Mouse (Mus musculus) ES-E14 (cell line): ENCODE measurements around the gene Plce1. TPM values are rescaled to one million over a fixed set of nuclear protein-coding genes. Genes with fewer than 3 reads are reported as not detected.

ENCODE experiments used
- DNase-seq: peaks from one replicate; pipeline ENCODE4 v3.0.0-alpha.2; 2013; ENCODE audit warnings: low read depth, low spot score
- H3K27ac ChIP-seq: 2 replicates; pipeline ENCODE4 v1.5.1; 2012; ENCODE audit warnings: low read depth, mild to moderate bottlenecking, low read length, moderate library complexity, mixed read lengths; ENCODE audit not compliant: poor library complexity, insufficient read depth, severe bottlenecking
- H3K36me3 ChIP-seq: 2 replicates; pipeline ENCODE4 v1.6.1; 2012; ENCODE audit warnings: mild to moderate bottlenecking, low read length, moderate library complexity, mixed read lengths; ENCODE audit not compliant: control insufficient read depth, poor library complexity, insufficient read depth, severe bottlenecking
- H3K4me1 ChIP-seq, 2 experiments: fragments of 150-350 bp in 1 of 2; sonication (generic) in 1 of 2; 2 replicates each; pipeline ENCODE4 v1.6.1; 2012; ENCODE audit warnings: low read length in 2 of 2, mild to moderate bottlenecking in 1 of 2, mixed read lengths in 1 of 2; ENCODE audit not compliant: control insufficient read depth in 2 of 2, insufficient read depth in 2 of 2, poor library complexity in 1 of 2
- H3K4me3 ChIP-seq, 2 experiments: fragments of 150-350 bp in 1 of 2; sonication (generic) in 1 of 2; 2 replicates each; pipeline ENCODE4 v1.5.1; 2012; ENCODE audit warnings: low read length in 2 of 2, low read depth in 1 of 2, mild to moderate bottlenecking in 1 of 2, mixed read lengths in 1 of 2; ENCODE audit not compliant: insufficient read depth in 1 of 2, poor library complexity in 1 of 2, severe bottlenecking in 1 of 2
- H3K9ac ChIP-seq: 2 replicates; pipeline ENCODE4 v1.6.1; 2012; ENCODE audit warnings: low read depth, mild to moderate bottlenecking, low read length, mixed read lengths; ENCODE audit not compliant: poor library complexity, insufficient read depth, severe bottlenecking
- H3K9me3 ChIP-seq: fragments of 150-350 bp; sonication (generic); 2 replicates; pipeline ENCODE4 v1.6.1; 2012; ENCODE audit warnings: low read depth, mild to moderate bottlenecking, low read length; ENCODE audit not compliant: control insufficient read depth, insufficient read depth
- CHD2 ChIP-seq: IDR thresholded peaks from 2 replicates; pipeline ENCODE4 v1.6.1; 2014; ENCODE audit warnings: mild to moderate bottlenecking, low read depth, low read length, inconsistent platforms
- HCFC1 ChIP-seq: IDR thresholded peaks from 2 replicates; pipeline ENCODE4 v1.6.1; 2012; ENCODE audit warnings: low read length, inconsistent platforms, borderline replicate concordance; ENCODE audit not compliant: insufficient read depth
- MAFK ChIP-seq: IDR thresholded peaks from 2 replicates; pipeline ENCODE4 v1.6.1; 2014; ENCODE audit warnings: mild to moderate bottlenecking, low read depth, low read length, inconsistent platforms; ENCODE audit not compliant: insufficient read depth
- ZC3H11A ChIP-seq: IDR thresholded peaks from 2 replicates; pipeline ENCODE4 v1.6.1; 2012; ENCODE audit warnings: low read depth, mild to moderate bottlenecking, inconsistent platforms, low read length, borderline replicate concordance
- ZNF384 ChIP-seq: IDR thresholded peaks from 2 replicates; pipeline ENCODE4 v1.6.1; 2012; ENCODE audit warnings: low read depth, low read length, inconsistent platforms
- in situ Hi-C, 2 experiments: fragments of 600-800 bp; cut with MboI; formaldehyde crosslinking; loops; one replicate each; pipeline ENCODE4 v1.15.1; 2025; ENCODE audit warnings: low sequenced_read_pairs in 2 of 2, inconsistent platforms in 1 of 2; ENCODE audit not compliant: unreplicated experiment in 2 of 2
- total RNA-seq: library from RNA; depleted of rRNA; stranded (reverse); fragments of 300-350 nt; gene quantifications from 2 replicates; pipeline ENCODE4 v1.2.3, GENCODE M21; 2012

Plce1 gene
- total RNA-seq, 1 experiment, result 2.2 TPM

GRCm38 (mm10) chr19:38504597-38504996 lies 23.7 kb downstream of the Plce1 start:
- TF ChIP-seq ZNF384 (no peak), CHD2 (no peak), MAFK (no peak), HCFC1 (no peak), ZC3H11A (no peak)
- DNase-seq, result no peak
- Histone ChIP-seq H3K4me1 (peaks cover 3 to 15% of the 10 kb centered on the region in 2 experiments; a peak in 3 of 4 replicates), H3K4me3 (no peak overlapping the region), H3K9ac (no peak overlapping the region), H3K36me3 (no peaks in the 10 kb centered on the region), H3K9me3 (no peaks in the 10 kb centered on the region), H3K27ac (no peak overlapping the region)
- in situ Hi-C loops, result no loop called here

- TF ChIP-seq ZC3H11A (no peak), HCFC1 (no peak), CHD2 (no peak), ZNF384 (no peak), MAFK (no peak)
- in situ Hi-C loops, result no loop called here
- Histone ChIP-seq H3K4me1 (peaks cover 3 to 15% of the 10 kb centered on the region in 2 experiments; a peak in 3 of 4 replicates), H3K36me3 (no peaks in the 10 kb centered on the region), H3K9ac (no peak overlapping the region), H3K27ac (no peak overlapping the region), H3K9me3 (no peaks in the 10 kb centered on the region), H3K4me3 (no peak overlapping the region)
- DNase-seq, result no peak
Observed at GRCm38 (mm10) chr19:38506131-38506530, 25.2 kb downstream of the Plce1 start.

- Histone ChIP-seq H3K36me3 (no peaks in the 10 kb centered on the region), H3K4me1 (peaks cover 3 to 15% of the 10 kb centered on the region in 2 experiments; a peak in 3 of 4 replicates), H3K27ac (peak overlapping the region; percentile 66; the same call in 1 of the 2 replicates), H3K4me3 (no peak overlapping the region), H3K9ac (no peak overlapping the region), H3K9me3 (no peaks in the 10 kb centered on the region)
- in situ Hi-C loops, result no loop called here
- TF ChIP-seq HCFC1, result no peak
- no peak for TF ChIP-seq ZC3H11A
- TF ChIP-seq CHD2, result no peak
- TF ChIP-seq ZNF384, result no peak
- no peak for TF ChIP-seq MAFK
- DNase-seq, result no peak
Observed at GRCm38 (mm10) chr19:38507251-38507965, 26.5 kb downstream of the Plce1 start.

GRCm38 (mm10) chr19:38507966-38508625 lies 27.2 kb downstream of the Plce1 start:
- no peaks in the 10 kb centered on the region for H3K9me3 ChIP-seq
- no peaks in the 10 kb centered on the region for H3K36me3 ChIP-seq
- H3K4me1 ChIP-seq, result peaks cover 3 to 15% of the 10 kb centered on the region in 2 experiments; a peak in 3 of 4 replicates
- H3K27ac ChIP-seq, result peak overlapping the region; percentile 66; the same call in 1 of the 2 replicates
- in situ Hi-C loops, result no loop called here
- H3K4me3 ChIP-seq, result no peak overlapping the region
- no peak for DNase-seq
- TF ChIP-seq HCFC1, result no peak
- TF ChIP-seq MAFK, result no peak
- no peak for TF ChIP-seq ZC3H11A
- TF ChIP-seq CHD2, result no peak
- no peak for TF ChIP-seq ZNF384
- no peak overlapping the region; the same call in 1 of the 2 replicates for H3K9ac ChIP-seq
